Mouse (Mus musculus) kidney, postnatal 0 days (tissue): ENCODE data around the gene Atn1. TPM values are rescaled to one million over a fixed set of nuclear protein-coding genes. Genes with fewer than 3 reads are reported as not detected.
"Not testable (repeated sequence)": the region's sequence is repeated elsewhere in the genome, so short reads cannot be mapped to it uniquely, and the experiment has no call there.

Experiments
- ATAC-seq: fragments of 200-750 bp; cut with Nextera tagmentation; replicated peaks from 2 replicates; pipeline ENCODE4 v1.8.0; 2017; ENCODE audit warnings: low read depth, moderate number of reproducible peaks, moderate TSS enrichment, moderate library complexity; ENCODE audit not compliant: low FRiP score
- DNase-seq: peaks from one replicate; pipeline ENCODE4 v3.0.0-alpha.2; 2016; ENCODE audit warnings: low spot score
- H3K27ac ChIP-seq: fragments of 300-500 bp; sonication (generic); 2 replicates; pipeline ENCODE4 v1.5.1; 2014; ENCODE audit warnings: mild to moderate bottlenecking
- H3K27me3 ChIP-seq: fragments of 300-500 bp; sonication (generic); 2 replicates; pipeline ENCODE4 v1.6.1; 2014; ENCODE audit warnings: low read length, mixed read lengths; ENCODE audit not compliant: insufficient read depth
- H3K36me3 ChIP-seq: fragments of 300-500 bp; sonication (generic); 2 replicates; pipeline ENCODE4 v1.6.1; 2014; ENCODE audit warnings: low read length, mixed read lengths; ENCODE audit not compliant: insufficient read depth
- H3K4me1 ChIP-seq: fragments of 300-500 bp; sonication (generic); replicated peaks from 2 replicates; pipeline ENCODE4 v1.6.1; 2014; ENCODE audit warnings: antibody characterized with exemption, low read length, mixed read lengths; ENCODE audit not compliant: insufficient read depth
- H3K4me2 ChIP-seq: fragments of 300-500 bp; sonication (generic); 2 replicates; pipeline ENCODE4 v1.6.1; 2014; ENCODE audit warnings: mild to moderate bottlenecking, low read length, moderate library complexity, mixed read lengths
- H3K4me3 ChIP-seq: fragments of 300-500 bp; sonication (generic); replicated peaks from 2 replicates; pipeline ENCODE4 v1.5.1; 2014; ENCODE audit warnings: low read depth, low read length
- H3K9ac ChIP-seq: fragments of 300-500 bp; sonication (generic); 2 replicates; pipeline ENCODE4 v1.6.1; 2014; ENCODE audit warnings: low read depth, low read length
- H3K9me3 ChIP-seq: fragments of 300-500 bp; sonication (generic); replicated peaks from 2 replicates; pipeline ENCODE4 v1.6.1; 2016; ENCODE audit warnings: low read length, inconsistent platforms, mixed read lengths
- CTCF ChIP-seq: IDR thresholded peaks from 2 replicates; pipeline ENCODE4 v1.5.1; 2016; ENCODE audit warnings: antibody characterized with exemption, low read depth, mild to moderate bottlenecking, moderate library complexity
- WGBS: fragments of 180-500 bp; shearing (Covaris S2); extraction: QIAGEN DNeasy Blood & Tissue Kit; methylation state at CpG from one replicate; pipeline ENCODE4 v1.1.7; 2014; 5-methylcytosine and 5-hydroxymethylcytosine counted together
- polyA plus RNA-seq: library from polyadenylated mRNA; unstranded; fragments of >200 nt; fragmentation: Nextera tagmentation; extraction: Ambion mirVana; gene quantifications from 2 replicates; pipeline ENCODE4 v1.2.1, GENCODE M21; 2015

The Atn1 gene
- 13.0 and 13.7 TPM in 2 replicates for polyA plus RNA-seq

GRCm38 (mm10) chr6:124755831-124756595 lies at the start of gene Atn1, which contains the start of gene Gm45234:
Gene Atn1 (minus strand): TSS chr6:124756524.
Gene Gm45234 (minus strand): TSS chr6:124756021.
- no peak for TF ChIP-seq CTCF
- peak within 1 kb of the TSS; percentile 99 for H3K9ac ChIP-seq
- peak within 1 kb of the TSS; percentile 75 for H3K4me2 ChIP-seq
- H3K36me3 ChIP-seq: 0 out of 2 replicates have a peak, but pooled peaks cover 2% of the 10 kb centered on the region
- no peaks in the 10 kb centered on the region for H3K27me3 ChIP-seq
- peak within 1 kb of the TSS; percentile 86 for H3K4me3 ChIP-seq
- DNase-seq (peak; percentile 82), ATAC-seq (peak; percentile 62)
- H3K9me3 ChIP-seq: no peaks in the 10 kb centered on the region
- WGBS: under 1% methylated on average over 47 of the region's 100 CpGs
- H3K4me1 ChIP-seq: peaks cover 27% of the 10 kb centered on the region
- peak within 1 kb of the TSS; percentile 98 for H3K27ac ChIP-seq

DNA sequence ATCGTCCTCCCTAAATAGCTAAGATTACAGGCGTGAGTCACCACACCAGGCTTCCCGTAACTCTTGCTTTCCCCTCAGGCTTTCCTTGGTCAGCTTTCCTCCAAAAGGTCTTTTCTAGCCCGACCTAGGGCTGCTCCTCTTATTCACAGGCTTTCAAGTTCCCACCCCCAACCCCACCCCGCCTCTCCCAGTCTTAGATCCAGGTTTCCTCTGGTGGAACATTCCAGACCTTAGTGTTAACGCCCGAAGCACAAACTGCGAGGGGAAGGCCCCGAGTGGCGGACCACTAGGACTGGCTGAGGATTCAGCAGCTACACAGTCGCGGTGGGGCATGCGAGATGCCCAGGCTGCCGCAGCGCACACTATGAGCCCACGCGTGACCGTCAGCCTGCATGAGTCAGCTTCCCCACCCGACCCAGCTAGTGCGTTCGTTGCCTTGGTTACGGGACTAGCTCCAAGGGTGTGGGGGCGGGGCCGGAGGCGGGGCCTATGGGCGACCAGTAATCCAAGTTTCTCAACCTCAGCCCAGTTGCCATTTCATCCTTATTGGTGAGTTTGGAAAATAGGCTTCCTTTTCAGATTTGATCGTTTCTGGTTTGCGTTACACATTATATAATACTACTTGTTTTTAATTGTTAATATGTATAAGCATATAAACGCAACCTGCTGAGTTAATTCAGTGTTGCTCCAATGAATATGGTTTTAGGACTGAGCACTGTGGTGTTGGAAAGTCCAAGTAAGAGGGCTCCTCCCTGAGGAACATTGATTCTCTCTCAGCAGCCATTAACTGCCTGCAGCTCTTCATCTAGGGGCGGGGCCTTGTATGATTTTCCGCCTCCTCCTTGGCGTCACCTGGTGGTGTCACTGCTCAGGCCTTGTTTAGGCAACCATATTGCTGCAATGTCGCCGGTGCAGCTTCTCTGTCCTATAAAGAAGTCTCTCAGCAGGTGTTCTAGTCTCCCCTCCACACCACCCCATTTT lies 49.3 kb upstream of the Atn1 start:
- DNase-seq: peak; percentile 96
- ATAC-seq: peak; percentile 84
- H3K9ac ChIP-seq: peak overlapping the region; percentile 57
- H3K4me1 ChIP-seq: peaks cover 15% of the 10 kb centered on the region; the same call in 1 of the 2 replicates
- H3K4me2 ChIP-seq: peak overlapping the region; percentile 69
- no peaks in the 10 kb centered on the region for H3K27me3 ChIP-seq
- WGBS: 2% methylated on average over 34 of the region's 34 CpGs
- TF ChIP-seq CTCF: peak; percentile 54
- peak overlapping the region; percentile 38 for H3K4me3 ChIP-seq
- H3K27ac ChIP-seq: peak overlapping the region; percentile 94
- H3K36me3 ChIP-seq: no peaks in the 10 kb centered on the region
- H3K9me3 ChIP-seq: no peaks in the 10 kb centered on the region

GRCm38 (mm10) chr6:124804341-124804740 lies 48.0 kb upstream of the Atn1 start:
- Histone ChIP-seq H3K4me3 (no peak overlapping the region), H3K27ac (0 out of 2 replicates have a peak overlapping the region, but pooled peaks have one; percentile 94), H3K36me3 (no peaks in the 10 kb centered on the region), H3K27me3 (no peaks in the 10 kb centered on the region), H3K4me1 (peaks cover 10% of the 10 kb centered on the region; the same call in 1 of the 2 replicates), H3K4me2 (no peak overlapping the region), H3K9ac (no peak overlapping the region), H3K9me3 (no peaks in the 10 kb centered on the region)
- no peak for ATAC-seq
- no peak for TF ChIP-seq CTCF
- 83% methylated on average over 3 of the region's 3 CpGs for WGBS
- no peak for DNase-seq

DNA sequence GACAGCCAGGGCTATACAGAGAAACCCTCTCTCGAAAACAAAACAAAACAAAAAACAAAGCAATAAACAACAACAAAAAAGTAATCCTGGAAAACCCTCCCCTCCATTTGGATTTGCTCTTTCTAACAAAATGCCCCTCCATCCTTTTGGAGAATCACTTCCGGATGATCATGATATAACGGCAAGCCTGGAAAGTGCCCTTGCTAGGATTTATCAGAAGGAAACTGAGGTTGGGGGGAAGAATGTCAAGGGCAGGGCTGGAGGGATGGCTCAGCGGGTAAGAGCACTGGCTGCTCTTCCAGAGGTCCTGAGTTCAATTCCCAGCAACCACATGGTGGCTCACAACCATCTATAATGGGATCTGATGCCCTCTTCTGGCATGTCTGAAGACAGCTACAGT lies 47.4 kb upstream of the Atn1 start:
- H3K9me3 ChIP-seq, DNase-seq, H3K27me3 ChIP-seq, H3K4me3 ChIP-seq, ATAC-seq, H3K4me2 ChIP-seq, H3K9ac ChIP-seq, H3K36me3 ChIP-seq, H3K27ac ChIP-seq, H3K4me1 ChIP-seq: not testable (repeated sequence)
- 94% methylated on average over 4 of the region's 4 CpGs for WGBS

DNA sequence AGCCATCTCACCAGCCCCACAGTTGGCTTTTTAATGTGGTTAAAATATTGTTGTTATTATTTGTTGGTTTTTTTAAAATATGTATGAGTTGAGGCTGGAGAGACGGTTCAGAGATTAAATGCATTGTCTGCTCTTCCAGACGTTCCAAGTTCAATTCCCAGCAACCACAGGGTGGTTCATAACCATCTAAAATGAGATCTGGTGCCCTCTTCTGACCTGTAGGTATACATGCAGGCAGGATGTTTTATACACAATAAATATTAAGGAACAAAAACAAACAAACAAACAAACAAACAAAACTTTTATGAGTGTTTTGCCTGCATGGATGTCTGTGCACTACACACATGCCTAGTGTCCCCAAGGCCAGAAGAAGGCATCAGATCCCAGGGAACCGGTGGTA lies 46.7 kb upstream of the Atn1 start:
- WGBS: 85% methylated on average over 3 of the region's 3 CpGs
- Histone ChIP-seq H3K36me3 (no peaks in the 10 kb centered on the region), H3K9me3 (no peaks in the 10 kb centered on the region), H3K4me3 (no peak overlapping the region), H3K27ac (no peak overlapping the region), H3K9ac (no peak overlapping the region), H3K27me3 (no peaks in the 10 kb centered on the region), H3K4me2 (no peak overlapping the region), H3K4me1 (peaks cover 7% of the 10 kb centered on the region; the same call in 1 of the 2 replicates)
- peak; percentile 19 for TF ChIP-seq CTCF
- ATAC-seq (no peak), DNase-seq (no peak)

DNA sequence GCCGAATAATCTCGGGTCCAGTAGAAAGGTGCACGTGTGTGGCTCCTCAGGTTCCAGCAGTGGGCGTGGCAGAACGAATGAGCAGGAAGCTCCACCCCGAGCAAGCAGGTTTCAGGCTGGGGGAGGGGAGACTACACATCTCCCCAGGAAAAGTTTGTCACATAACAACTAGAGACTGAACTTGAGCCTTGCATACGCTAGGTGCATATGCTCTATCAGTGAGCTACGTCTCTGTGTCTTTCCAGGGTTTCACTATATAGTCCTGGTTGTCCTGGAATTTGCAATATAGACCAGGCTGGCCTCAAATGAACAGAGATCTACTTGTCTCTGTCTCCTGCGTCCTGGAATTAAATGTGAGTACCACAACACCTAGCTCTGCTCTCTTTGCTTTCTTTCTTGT lies 46.1 kb upstream of the Atn1 start:
- H3K4me2 ChIP-seq: peak overlapping the region; percentile 31
- not testable (repeated sequence) for H3K4me3 ChIP-seq, H3K4me1 ChIP-seq, H3K9me3 ChIP-seq, DNase-seq, H3K36me3 ChIP-seq, H3K9ac ChIP-seq, H3K27me3 ChIP-seq, ATAC-seq
- 22% methylated on average over 4 of the region's 9 CpGs for WGBS
- H3K27ac ChIP-seq: peak overlapping the region; percentile 47; the same call in 1 of the 2 replicates
